Mouse (Mus musculus) intestine, embryonic 14.5 days (tissue): ENCODE measurements around the gene Tex2. TPM values are rescaled to one million over a fixed set of nuclear protein-coding genes. Genes with fewer than 3 reads are reported as not detected.

Source experiments
- ATAC-seq: fragments of 200-750 bp; cut with Nextera tagmentation; replicated peaks from 2 replicates; pipeline ENCODE4 v1.8.0; 2017; ENCODE audit warnings: low read depth, moderate number of reproducible peaks, moderate TSS enrichment, moderate library complexity; ENCODE audit not compliant: low FRiP score, low TSS enrichment
- DNase-seq: peaks from one replicate; pipeline ENCODE4 v3.0.0-alpha.2; 2018; ENCODE audit warnings: low spot score
- H3K27ac ChIP-seq: fragments of 300-500 bp; sonication (generic); 2 replicates; pipeline ENCODE4 v1.5.1; 2014; ENCODE audit warnings: low read depth, mild to moderate bottlenecking, control low read depth
- H3K27me3 ChIP-seq: fragments of 300-500 bp; sonication (generic); replicated peaks from 2 replicates; pipeline ENCODE4 v1.6.1; 2014; ENCODE audit warnings: low read length, control low read depth; ENCODE audit not compliant: control insufficient read depth, insufficient read depth
- H3K36me3 ChIP-seq: fragments of 300-500 bp; sonication (generic); 2 replicates; pipeline ENCODE4 v1.6.1; 2014; ENCODE audit warnings: low read length, control low read depth; ENCODE audit not compliant: control insufficient read depth, insufficient read depth
- H3K4me1 ChIP-seq: fragments of 300-500 bp; sonication (generic); replicated peaks from 2 replicates; pipeline ENCODE4 v1.6.1; 2014; ENCODE audit warnings: low read length, control low read depth, mixed read lengths; ENCODE audit not compliant: control insufficient read depth, insufficient read depth
- H3K4me2 ChIP-seq: fragments of 300-500 bp; sonication (generic); 2 replicates; pipeline ENCODE4 v1.6.1; 2014; ENCODE audit warnings: low read length
- H3K4me3 ChIP-seq: fragments of 300-500 bp; sonication (generic); 2 replicates; pipeline ENCODE4 v1.5.1; 2014; ENCODE audit warnings: low read depth, low read length, control low read depth, mixed read lengths
- H3K9ac ChIP-seq: fragments of 300-500 bp; sonication (generic); 2 replicates; pipeline ENCODE4 v1.6.1; 2014; ENCODE audit warnings: mild to moderate bottlenecking, low read length
- H3K9me3 ChIP-seq: fragments of 300-500 bp; sonication (generic); 2 replicates; pipeline ENCODE4 v1.6.1; 2016; ENCODE audit warnings: low read length, control low read depth; ENCODE audit not compliant: control insufficient read depth
- WGBS: fragments of 180-500 bp; shearing (Covaris S2); extraction: QIAGEN DNeasy Blood & Tissue Kit; methylation state at CpG from one replicate; pipeline ENCODE4 v1.1.7; 2014; 5-methylcytosine and 5-hydroxymethylcytosine counted together
- polyA plus RNA-seq: library from polyadenylated mRNA; unstranded; fragments of >200 nt; fragmentation: Nextera tagmentation; extraction: Ambion mirVana; gene quantifications from 2 replicates; pipeline ENCODE4 v1.2.1, GENCODE M21; 2014

The Tex2 gene
- polyA plus RNA-seq, 1 experiment from 2014 or later = 11.6 TPM

GRCm38 (mm10) chr11:106465932-106466331 lies 147.3 kb downstream of the Tex2 start:
- no peaks in the 10 kb centered on the region for H3K4me1 ChIP-seq
- ATAC-seq (no peak), DNase-seq (no peak)
- no peak overlapping the region for H3K9ac ChIP-seq
- H3K4me3 ChIP-seq = no peak overlapping the region
- no peaks in the 10 kb centered on the region for H3K36me3 ChIP-seq
- 82% methylated on average over 4 of the region's 4 CpGs for WGBS
- no peak overlapping the region for H3K4me2 ChIP-seq
- no peaks in the 10 kb centered on the region for H3K27me3 ChIP-seq
- H3K27ac ChIP-seq = no peak overlapping the region
- no peaks in the 10 kb centered on the region for H3K9me3 ChIP-seq

- WGBS = 100% methylated on average over 1 of the region's 1 CpGs
- H3K9me3 ChIP-seq = no peaks in the 10 kb centered on the region
- H3K4me3 ChIP-seq = no peak overlapping the region
- no peak for ATAC-seq
- H3K4me1 ChIP-seq = no peaks in the 10 kb centered on the region
- H3K9ac ChIP-seq = no peak overlapping the region
- H3K4me2 ChIP-seq = no peak overlapping the region
- no peak overlapping the region for H3K27ac ChIP-seq
- no peak for DNase-seq
- H3K36me3 ChIP-seq = no peaks in the 10 kb centered on the region
- H3K27me3 ChIP-seq = no peaks in the 10 kb centered on the region
These were observed 147.7 kb downstream of the Tex2 start for GRCm38 (mm10) chr11:106465545-106465903.

- no peak overlapping the region for H3K27ac ChIP-seq
- no peaks in the 10 kb centered on the region for H3K36me3 ChIP-seq
- H3K9me3 ChIP-seq = no peaks in the 10 kb centered on the region
- no peak overlapping the region for H3K4me2 ChIP-seq
- no peak overlapping the region for H3K9ac ChIP-seq
- 57% methylated on average over 4 of the region's 4 CpGs for WGBS
- H3K4me3 ChIP-seq = no peak overlapping the region
- H3K27me3 ChIP-seq = no peaks in the 10 kb centered on the region
- DNase-seq = no peak
- ATAC-seq = no peak
- H3K4me1 ChIP-seq = no peaks in the 10 kb centered on the region
These were observed 148.3 kb downstream of the Tex2 start for GRCm38 (mm10) chr11:106464681-106465544.

- H3K36me3 ChIP-seq = no peaks in the 10 kb centered on the region
- H3K9me3 ChIP-seq = no peaks in the 10 kb centered on the region
- no peak overlapping the region for H3K9ac ChIP-seq
- no peaks in the 10 kb centered on the region for H3K4me1 ChIP-seq
- 83% methylated on average over 5 of the region's 5 CpGs for WGBS
- H3K27me3 ChIP-seq = no peaks in the 10 kb centered on the region
- no peak for ATAC-seq
- no peak overlapping the region for H3K4me2 ChIP-seq
- no peak overlapping the region for H3K27ac ChIP-seq
- no peak for DNase-seq
- H3K4me3 ChIP-seq = no peak overlapping the region
These were observed 149.4 kb downstream of the Tex2 start for GRCm38 (mm10) chr11:106463845-106464244.

GRCm38 (mm10) chr11:106462309-106462708 lies 150.9 kb downstream of the Tex2 start:
- WGBS = 68% methylated on average over 3 of the region's 3 CpGs
- no peak overlapping the region for H3K4me2 ChIP-seq
- no peaks in the 10 kb centered on the region for H3K9me3 ChIP-seq
- H3K9ac ChIP-seq = no peak overlapping the region
- no peaks in the 10 kb centered on the region for H3K27me3 ChIP-seq
- H3K4me1 ChIP-seq = no peaks in the 10 kb centered on the region
- no peak overlapping the region for H3K4me3 ChIP-seq
- no peak for ATAC-seq
- DNase-seq = no peak
- no peak overlapping the region for H3K27ac ChIP-seq
- no peaks in the 10 kb centered on the region for H3K36me3 ChIP-seq

GRCm38 (mm10) chr11:106461145-106461932 lies 151.9 kb downstream of the Tex2 start:
- DNase-seq (no peak), ATAC-seq (no peak)
- no peaks in the 10 kb centered on the region for H3K27me3 ChIP-seq
- H3K27ac ChIP-seq = no peak overlapping the region
- H3K4me1 ChIP-seq = no peaks in the 10 kb centered on the region
- no peak overlapping the region for H3K4me3 ChIP-seq
- no peak overlapping the region for H3K4me2 ChIP-seq
- H3K36me3 ChIP-seq = no peaks in the 10 kb centered on the region
- H3K9me3 ChIP-seq = no peaks in the 10 kb centered on the region
- H3K9ac ChIP-seq = no peak overlapping the region
- 77% methylated on average over 5 of the region's 5 CpGs for WGBS

- Histone ChIP-seq H3K27ac (no peak overlapping the region), H3K9ac (no peak overlapping the region), H3K36me3 (no peaks in the 10 kb centered on the region), H3K4me1 (no peaks in the 10 kb centered on the region), H3K4me2 (no peak overlapping the region), H3K9me3 (no peaks in the 10 kb centered on the region), H3K4me3 (no peak overlapping the region), H3K27me3 (no peaks in the 10 kb centered on the region)
- ATAC-seq = no peak
- no peak for DNase-seq
- 90% methylated on average over 1 of the region's 1 CpGs for WGBS
These were observed 152.6 kb downstream of the Tex2 start for GRCm38 (mm10) chr11:106460671-106461070.

GRCm38 (mm10) chr11:106458540-106458939 lies 154.7 kb downstream of the Tex2 start:
- Histone ChIP-seq H3K4me1 (no peaks in the 10 kb centered on the region), H3K27ac (no peak overlapping the region), H3K36me3 (no peaks in the 10 kb centered on the region), H3K27me3 (no peaks in the 10 kb centered on the region), H3K9me3 (no peaks in the 10 kb centered on the region), H3K4me3 (no peak overlapping the region), H3K9ac (no peak overlapping the region), H3K4me2 (no peak overlapping the region)
- 87% methylated on average over 4 of the region's 4 CpGs for WGBS
- no peak for DNase-seq
- ATAC-seq = no peak
